Mouse (Mus musculus) lung, adult 2 months (tissue): ENCODE results near the gene Angel1.
A peak's percentile ranks its signal among the peaks of the same experiment; 100 is the strongest.

Experiments
- CTCF ChIP-seq: fragments of 200-500 bp; IDR thresholded peaks from 2 replicates; pipeline ENCODE4 v1.5.1; 2011; ENCODE audit warnings: mild to moderate bottlenecking, low read length, control low read depth; ENCODE audit not compliant: insufficient read depth
- POLR2A ChIP-seq: fragments of 200-500 bp; IDR thresholded peaks from 2 replicates; pipeline ENCODE4 v1.6.1; 2011; ENCODE audit warnings: low read depth, mild to moderate bottlenecking, control low read depth, low read length, borderline replicate concordance; ENCODE audit errors: extremely low read depth

- TF ChIP-seq POLR2A, result 0 out of 2 replicates have a peak, but pooled peaks have one; percentile 15
- no peak for TF ChIP-seq CTCF
These were observed 38.2 kb downstream of the Angel1 start for GRCm38 (mm10) chr12:86687971-86688573.
